Mouse (Mus musculus) brain, adult 2 months (tissue): ENCODE measurements around the gene Cfap54.
A peak's percentile ranks its signal among the peaks of the same experiment; 100 is the strongest.

Experiments
- DNase-seq: peaks from one replicate; pipeline ENCODE4 v3.0.0; 2011; ENCODE audit warnings: low read depth, low spot score

Cfap54 gene

DNA sequence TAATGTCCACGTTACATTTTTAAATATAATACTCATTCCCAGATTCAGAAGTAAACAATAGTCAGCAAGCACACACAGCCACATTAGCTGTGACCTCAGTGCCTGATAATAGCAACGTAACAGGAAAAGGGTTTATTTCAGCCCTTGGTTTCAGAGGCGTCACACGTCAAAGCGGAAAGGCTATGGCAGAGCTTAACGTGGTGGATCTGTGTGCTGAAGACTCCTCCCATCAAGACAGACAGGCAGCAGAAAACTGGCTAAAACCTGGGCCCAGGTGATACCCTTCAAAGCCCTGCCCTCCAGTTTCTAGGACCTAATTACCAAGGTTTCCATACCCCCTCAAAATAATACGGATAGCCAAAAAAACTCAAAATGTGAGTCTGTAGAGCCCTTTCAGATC is 16.0 kb upstream of the Cfap54 start:
- DNase-seq = no peak

- DNase-seq = no peak
These were observed 14.4 kb upstream of the Cfap54 start for GRCm38 (mm10) chr10:93095827-93096226.

DNA sequence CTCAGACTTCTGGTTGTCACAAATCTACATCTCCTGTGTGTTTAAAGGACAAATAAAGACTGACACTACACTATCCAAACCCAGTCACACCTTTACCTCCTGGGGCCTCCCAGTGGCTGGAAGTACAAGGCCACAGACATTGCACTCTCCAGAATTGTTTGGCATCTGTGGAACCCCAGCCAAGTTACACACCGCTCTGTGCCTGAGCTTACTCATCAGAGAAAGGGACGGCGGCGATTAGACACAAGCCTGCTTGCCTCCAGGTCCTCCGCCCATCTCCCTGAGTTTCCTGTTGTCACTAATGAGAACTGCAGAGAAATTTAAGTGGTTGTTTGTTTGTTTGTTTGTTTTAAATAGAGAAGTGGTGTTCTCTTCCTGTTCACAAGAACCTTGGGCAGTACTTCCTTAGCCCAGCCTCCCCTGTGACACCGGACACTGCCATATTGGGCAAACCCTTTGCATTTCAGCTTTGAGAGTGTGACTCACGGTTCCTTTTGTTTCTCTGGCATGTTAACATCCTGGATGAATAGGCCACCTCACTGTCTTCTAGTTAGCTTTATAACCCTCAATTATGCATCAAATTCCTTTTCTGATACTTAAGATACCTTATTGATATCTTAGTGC is 13.7 kb upstream of the Cfap54 start:
- DNase-seq = no peak

DNA sequence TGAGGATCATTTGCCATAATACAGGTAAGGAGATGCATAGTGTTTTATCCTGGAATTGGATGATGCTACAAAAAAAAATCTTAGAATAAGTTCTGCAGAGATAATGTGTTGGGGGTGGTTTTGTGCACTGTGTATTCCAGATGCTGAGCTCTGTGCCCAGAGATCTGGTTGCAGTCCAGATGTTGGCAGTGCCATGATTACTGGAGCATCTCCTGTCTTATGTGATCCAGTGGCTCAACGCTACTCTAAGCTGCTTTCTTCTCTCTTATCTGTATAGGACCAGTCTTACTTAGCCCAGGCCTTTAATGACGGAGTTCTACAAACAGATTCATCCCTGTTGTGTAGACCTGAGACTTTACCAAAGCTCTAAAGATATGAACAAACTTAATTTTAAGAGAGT is 10.5 kb upstream of the Cfap54 start:
- no peak for DNase-seq

DNA sequence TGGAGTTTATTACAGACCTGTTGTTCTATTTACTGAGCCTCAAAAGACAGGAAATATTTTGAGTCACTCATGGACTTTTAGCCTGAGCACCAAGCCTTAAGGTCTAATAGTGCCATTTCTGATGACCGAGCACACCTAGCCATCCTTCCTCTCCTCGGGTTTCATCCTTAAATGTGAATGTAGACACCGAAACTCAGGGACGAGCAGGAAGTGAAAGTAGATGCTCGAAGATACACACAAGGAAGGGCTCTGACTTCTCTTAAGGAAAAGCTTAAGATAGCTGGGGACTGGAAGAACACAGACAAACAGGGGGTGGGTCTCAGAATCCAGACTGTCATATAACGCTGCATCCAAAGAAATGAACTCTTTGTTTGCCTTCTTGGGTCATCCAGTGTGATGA is 8.8 kb upstream of the Cfap54 start:
- no peak for DNase-seq

DNA sequence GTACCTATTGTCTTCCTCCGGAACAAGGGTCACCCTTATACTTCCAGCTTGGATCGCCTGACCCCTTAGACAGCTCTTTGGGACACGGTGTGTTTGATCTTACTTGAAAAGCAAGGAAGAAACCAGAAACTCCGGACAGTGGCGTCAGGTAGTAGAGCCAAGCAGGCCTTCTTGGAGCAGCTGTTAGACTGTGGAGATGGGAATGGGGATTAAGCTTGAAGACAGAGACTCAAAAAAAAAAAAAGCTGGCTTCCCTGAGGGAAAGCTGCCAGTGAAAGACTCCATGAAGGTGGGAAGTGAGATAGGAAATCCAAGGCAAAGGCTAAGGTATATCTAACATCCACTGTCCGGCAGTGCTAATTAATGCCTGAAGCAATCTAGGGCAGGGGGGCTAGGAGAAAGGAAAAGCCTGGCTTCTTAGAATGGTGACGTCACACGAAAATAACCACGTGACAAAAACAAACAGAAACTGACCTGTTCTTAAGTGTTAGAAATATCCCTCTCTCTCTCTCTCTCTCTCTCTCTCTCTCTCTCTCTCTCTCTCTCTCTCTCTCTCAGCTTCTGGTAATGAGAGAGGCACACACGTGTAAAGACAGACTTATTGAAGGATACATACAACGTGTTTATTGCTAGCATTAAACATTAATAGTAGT is 7.1 kb upstream of the Cfap54 start:
- no peak for DNase-seq

GRCm38 (mm10) chr10:93087504-93087903 is 6.1 kb upstream of the Cfap54 start:
- no peak for DNase-seq

- DNase-seq = no peak
These were observed 2.5 kb upstream of the Cfap54 start for GRCm38 (mm10) chr10:93083963-93084340.

- peak; percentile 85 for DNase-seq
These were observed 2.0 kb upstream of the Cfap54 start for GRCm38 (mm10) chr10:93083198-93083962.

DNA sequence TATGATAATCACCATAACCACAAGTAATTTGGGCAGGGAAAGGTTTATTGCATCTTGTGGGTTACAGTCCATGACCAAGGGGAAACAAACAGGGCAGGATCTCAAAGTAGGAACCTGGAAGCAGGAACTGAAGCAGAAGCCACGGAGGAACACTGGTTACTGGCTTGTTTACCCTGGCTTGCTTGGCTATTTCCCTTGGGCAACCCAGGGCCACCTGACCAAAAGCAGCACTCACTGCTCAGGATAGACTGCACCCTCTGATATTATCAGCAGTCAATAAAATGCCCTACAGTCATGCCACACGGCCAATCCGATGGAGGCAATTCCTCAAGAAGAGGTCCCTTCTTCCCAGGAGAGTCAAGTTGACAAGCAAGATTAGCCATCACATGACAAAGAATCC is 1.9 kb downstream of the Cfap54 start:
- DNase-seq = no peak

DNA sequence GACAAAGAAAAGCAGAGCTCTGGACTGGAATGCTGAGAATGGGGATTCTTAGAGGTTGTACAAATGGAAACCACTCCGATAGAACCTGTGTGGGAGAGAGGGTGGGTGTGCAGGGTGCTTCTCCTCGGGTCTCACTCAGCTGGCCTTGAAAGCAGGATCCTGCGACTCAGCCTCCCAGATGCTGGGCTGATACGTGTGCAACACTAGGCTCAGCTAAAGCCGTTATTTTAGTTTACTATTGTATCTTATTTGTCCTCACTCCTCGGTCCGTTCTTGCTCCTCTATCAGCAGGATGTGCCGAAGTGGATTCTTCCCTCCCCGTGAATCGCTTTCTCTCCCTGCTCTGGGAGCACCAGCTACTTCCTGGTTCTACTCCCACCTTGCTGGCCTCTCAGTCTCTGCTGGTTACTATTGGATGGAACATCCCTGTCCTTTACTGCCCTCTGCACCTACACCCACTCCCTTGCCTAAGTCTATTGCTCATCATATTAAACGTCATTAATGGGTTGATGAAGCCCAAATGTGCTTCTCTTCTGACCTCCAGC is 3.4 kb downstream of the Cfap54 start:
- DNase-seq = no peak

GRCm38 (mm10) chr10:93076376-93076775 is 5.0 kb downstream of the Cfap54 start:
- DNase-seq = no peak

DNA sequence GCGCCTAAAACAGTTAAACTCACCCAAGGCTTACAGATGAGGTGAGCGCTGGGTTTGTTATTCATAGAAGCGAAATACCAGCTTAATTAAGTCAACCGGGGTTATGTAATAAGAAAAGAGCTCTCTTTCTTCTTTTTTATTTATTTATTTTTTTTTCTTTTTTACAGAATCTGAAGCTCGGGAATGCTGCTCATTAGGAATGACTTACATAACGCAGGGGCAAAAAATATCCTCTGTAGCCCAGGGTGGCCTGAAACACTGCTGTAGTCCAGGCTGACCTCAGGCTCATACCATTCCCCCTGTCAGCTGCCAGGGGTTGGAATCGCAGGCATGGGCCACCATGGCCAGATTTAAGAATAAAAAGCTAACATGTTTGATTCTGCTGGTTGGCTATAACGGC is 5.6 kb downstream of the Cfap54 start:
- no peak for DNase-seq

GRCm38 (mm10) chr10:93072769-93073168 is 8.6 kb downstream of the Cfap54 start:
- DNase-seq = no peak

DNA sequence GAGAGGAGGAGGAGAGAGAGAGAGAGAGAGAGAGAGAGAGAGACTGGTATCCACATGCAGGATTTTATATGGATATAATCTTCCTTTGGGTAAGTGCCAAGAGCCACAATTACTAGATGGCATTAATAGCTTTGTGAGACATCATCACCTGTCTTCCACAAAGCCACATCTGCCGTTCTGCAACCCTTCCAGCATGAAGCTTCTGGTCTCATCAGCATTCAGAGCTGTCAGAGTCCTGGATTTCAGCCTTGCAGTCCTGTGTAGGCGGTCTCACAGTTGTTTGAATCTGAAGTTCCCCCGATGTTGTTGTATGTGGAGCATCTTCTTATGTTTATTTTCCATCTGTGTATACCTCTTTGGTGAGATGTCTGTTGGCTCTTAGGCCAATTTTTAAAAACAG is 9.7 kb downstream of the Cfap54 start:
- peak; percentile 84 for DNase-seq

DNA sequence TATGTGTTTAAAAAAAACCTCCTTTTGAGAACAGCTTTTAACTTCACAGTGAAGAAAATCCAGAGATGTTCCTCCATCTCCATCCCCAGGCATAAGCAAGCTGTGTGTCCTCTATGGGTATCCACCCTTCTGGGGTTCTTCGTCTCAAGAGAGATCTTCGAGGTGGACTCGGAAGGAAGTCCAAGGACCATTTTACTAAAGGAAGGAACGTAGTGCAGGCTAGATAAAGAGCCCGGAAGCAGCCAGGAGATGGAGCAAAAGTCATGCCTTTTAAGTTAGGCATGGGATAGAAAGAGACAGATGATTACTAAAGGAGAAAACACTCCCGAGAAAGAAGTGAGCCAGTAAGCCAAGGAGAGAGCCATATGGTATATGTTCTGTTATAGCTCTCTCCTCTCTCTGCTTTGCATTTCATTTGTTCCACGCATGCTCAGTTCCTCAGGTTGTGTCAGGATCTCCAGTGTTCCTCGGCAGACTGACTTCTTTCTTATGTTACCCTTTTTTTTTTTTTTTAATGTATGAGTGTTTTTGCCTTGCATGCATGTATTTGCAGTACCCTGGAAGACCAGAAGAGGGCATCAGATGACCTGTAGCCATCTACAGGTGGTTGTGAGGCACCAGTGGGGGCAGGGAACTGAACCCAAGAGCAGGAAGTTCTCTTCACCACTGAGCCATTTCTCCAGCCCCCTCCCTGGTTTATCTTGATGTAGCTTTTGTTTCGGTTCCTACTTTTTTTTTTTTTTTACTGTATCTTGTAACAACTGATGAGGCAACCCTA is 11.1 kb downstream of the Cfap54 start:
- DNase-seq = peak; percentile 93

DNA sequence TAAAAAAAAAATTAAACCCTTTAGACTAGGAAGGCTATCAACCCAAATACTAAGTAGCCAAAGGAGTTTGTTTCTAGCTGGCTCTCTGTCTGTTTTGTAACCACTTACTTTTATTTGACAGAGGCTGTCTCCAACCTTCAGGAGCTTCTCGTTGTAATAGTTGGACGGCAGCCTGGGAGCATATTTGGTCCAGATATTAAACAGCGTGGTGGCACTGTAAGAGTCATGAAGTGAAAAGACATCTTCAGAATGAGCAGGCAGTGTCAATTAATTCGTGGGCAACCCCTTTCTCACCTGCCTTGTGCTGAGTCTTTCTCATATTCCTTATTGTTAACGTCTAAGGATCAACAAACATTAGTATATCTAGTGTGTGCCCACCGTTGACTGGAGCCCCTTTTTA is 11.7 kb downstream of the Cfap54 start:
- no peak for DNase-seq

- DNase-seq = no peak
These were observed 12.3 kb downstream of the Cfap54 start for GRCm38 (mm10) chr10:93069041-93069679.

DNA sequence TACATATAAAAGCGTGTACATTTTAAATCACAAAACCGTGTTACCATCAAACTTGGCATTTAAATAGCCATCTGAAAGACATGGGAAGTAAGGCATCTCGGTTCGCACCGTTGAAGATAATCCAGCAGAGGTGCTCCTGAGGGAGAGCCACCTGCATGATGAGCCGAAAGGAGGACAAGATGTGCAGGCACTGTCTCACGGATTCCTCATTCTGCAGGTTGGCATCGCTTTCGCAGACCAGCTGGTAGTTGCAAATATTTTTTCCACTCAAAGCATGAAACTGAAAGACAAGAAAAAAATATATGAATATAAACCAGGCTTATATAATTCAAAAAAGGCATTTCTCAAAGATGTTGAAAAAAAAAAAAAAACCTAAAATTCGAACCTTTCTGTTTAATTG is 16.4 kb downstream of the Cfap54 start:
- peak; percentile 75 for DNase-seq

- DNase-seq = no peak
These were observed 17.8 kb downstream of the Cfap54 start for GRCm38 (mm10) chr10:93063576-93063975.

DNA sequence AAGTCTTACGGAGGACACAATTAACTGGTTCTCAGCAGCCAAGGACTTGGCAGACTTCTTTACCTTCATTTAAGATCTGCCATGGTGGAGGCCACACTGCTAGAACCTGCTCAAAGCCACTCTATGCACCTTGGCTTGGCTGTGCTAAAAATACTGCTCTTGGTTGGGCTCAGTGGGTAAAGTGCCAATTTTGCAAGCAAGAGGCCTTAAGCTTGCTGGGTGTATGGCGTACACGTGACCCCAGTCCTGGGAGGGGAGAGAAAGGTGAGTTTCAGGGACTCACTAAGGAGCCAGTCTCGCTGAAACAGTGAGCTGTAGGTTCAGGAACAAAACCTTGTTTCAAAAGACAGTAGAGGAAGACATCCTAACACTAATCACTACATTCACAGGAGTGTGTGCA is 19.0 kb downstream of the Cfap54 start:
- no peak for DNase-seq
